Mouse (Mus musculus) heart, embryonic 12.5 days (tissue): Measurements from ENCODE around the gene Dock2. TPM values are rescaled to one million over a fixed set of nuclear protein-coding genes. Genes with fewer than 3 reads are reported as not detected.

Experiments
- ATAC-seq: fragments of 200-750 bp; cut with Nextera tagmentation; 2 replicates; pipeline ENCODE4 v1.8.0; 2017; ENCODE audit warnings: moderate TSS enrichment, moderate library complexity; ENCODE audit not compliant: insufficient number of reproducible peaks, low FRiP score
- H3K27ac ChIP-seq: fragments of 300-500 bp; sonication (generic); 2 replicates; pipeline ENCODE4 v1.5.1; 2016; ENCODE audit warnings: mild to moderate bottlenecking, moderate library complexity; ENCODE audit not compliant: poor library complexity, severe bottlenecking
- H3K27me3 ChIP-seq: fragments of 300-500 bp; sonication (generic); replicated peaks from 2 replicates; pipeline ENCODE4 v1.6.1; 2016; ENCODE audit warnings: mild to moderate bottlenecking, moderate library complexity
- H3K36me3 ChIP-seq: fragments of 300-500 bp; sonication (generic); 2 replicates; pipeline ENCODE4 v1.6.1; 2016; ENCODE audit warnings: mild to moderate bottlenecking, moderate library complexity
- H3K4me1 ChIP-seq: fragments of 300-500 bp; sonication (generic); replicated peaks from 2 replicates; pipeline ENCODE4 v1.6.1; 2016; ENCODE audit warnings: mild to moderate bottlenecking
- H3K4me2 ChIP-seq: fragments of 300-500 bp; sonication (generic); 2 replicates; pipeline ENCODE4 v1.6.1; 2016; ENCODE audit warnings: mild to moderate bottlenecking, moderate library complexity
- H3K4me3 ChIP-seq: fragments of 300-500 bp; sonication (generic); 2 replicates; pipeline ENCODE4 v1.5.1; 2016; ENCODE audit warnings: mild to moderate bottlenecking
- H3K9ac ChIP-seq: fragments of 300-500 bp; sonication (generic); 2 replicates; pipeline ENCODE4 v1.6.1; 2016; ENCODE audit warnings: mild to moderate bottlenecking, moderate library complexity
- H3K9me3 ChIP-seq: fragments of 300-500 bp; sonication (generic); replicated peaks from 2 replicates; pipeline ENCODE4 v1.6.1; 2016; ENCODE audit warnings: mild to moderate bottlenecking, moderate library complexity
- WGBS: fragments of 180-500 bp; shearing (Covaris S2); methylation state at CpG from one replicate; pipeline ENCODE4 v1.1.7; 2016; 5-methylcytosine and 5-hydroxymethylcytosine counted together
- polyA plus RNA-seq: library from polyadenylated mRNA; unstranded; fragments of >200 nt; fragmentation: Nextera tagmentation; extraction: Ambion mirVana; gene quantifications from 2 replicates; pipeline ENCODE4 v1.2.1, GENCODE M21; 2016

The Dock2 gene
- polyA plus RNA-seq, 1 experiment from 2014 or later = 0.42 TPM

GRCm38 (mm10) chr11:34489548-34489947 is 294.1 kb downstream of the Dock2 start:
- no peaks in the 10 kb centered on the region for H3K27me3 ChIP-seq
- peaks cover 9% of the 10 kb centered on the region; the same call in 1 of the 2 replicates for H3K4me1 ChIP-seq
- H3K27ac ChIP-seq = no peak overlapping the region
- no peak overlapping the region for H3K9ac ChIP-seq
- no peak overlapping the region for H3K4me2 ChIP-seq
- no peak for ATAC-seq
- peaks cover 6% of the 10 kb centered on the region for H3K9me3 ChIP-seq
- WGBS = 77% methylated on average over 6 of the region's 6 CpGs
- no peak overlapping the region for H3K4me3 ChIP-seq
- no peaks in the 10 kb centered on the region for H3K36me3 ChIP-seq

GRCm38 (mm10) chr11:34479301-34479700 is 304.4 kb downstream of the Dock2 start:
- no peak overlapping the region for H3K4me2 ChIP-seq
- no peak overlapping the region for H3K27ac ChIP-seq
- 71% methylated on average over 5 of the region's 5 CpGs for WGBS

GRCm38 (mm10) chr11:34469792-34470191 is 313.9 kb downstream of the Dock2 start:
- Histone ChIP-seq H3K36me3 (no peaks in the 10 kb centered on the region), H3K27ac (no peak overlapping the region), H3K27me3 (no peaks in the 10 kb centered on the region), H3K4me1 (no peaks in the 10 kb centered on the region), H3K9me3 (no peaks in the 10 kb centered on the region), H3K4me3 (no peak overlapping the region), H3K9ac (no peak overlapping the region), H3K4me2 (no peak overlapping the region)
- ATAC-seq = no peak
- 71% methylated on average over 2 of the region's 2 CpGs for WGBS

More at GRCm38 (mm10) chr11:34479301-34479700, 304.4 kb downstream of the Dock2 start:
- no peak for ATAC-seq
- Histone ChIP-seq H3K9me3 (no peaks in the 10 kb centered on the region), H3K27me3 (no peaks in the 10 kb centered on the region), H3K36me3 (no peaks in the 10 kb centered on the region), H3K9ac (no peak overlapping the region), H3K4me1 (peaks cover 11% of the 10 kb centered on the region), H3K4me3 (no peak overlapping the region)

- no peak overlapping the region for H3K9ac ChIP-seq
- ATAC-seq = no peak
- H3K9me3 ChIP-seq = no peaks in the 10 kb centered on the region
- H3K4me1 ChIP-seq = no peaks in the 10 kb centered on the region
- no peak overlapping the region for H3K4me2 ChIP-seq
- H3K36me3 ChIP-seq = no peaks in the 10 kb centered on the region
- WGBS = 61% methylated on average over 3 of the region's 3 CpGs
- H3K4me3 ChIP-seq = no peak overlapping the region
- no peaks in the 10 kb centered on the region for H3K27me3 ChIP-seq
- H3K27ac ChIP-seq = no peak overlapping the region
These were observed 315.1 kb downstream of the Dock2 start for GRCm38 (mm10) chr11:34468571-34468970.

GRCm38 (mm10) chr11:34467056-34467455 is 316.6 kb downstream of the Dock2 start:
- no peak for ATAC-seq
- Histone ChIP-seq H3K4me1 (no peaks in the 10 kb centered on the region), H3K4me3 (no peak overlapping the region), H3K4me2 (no peak overlapping the region), H3K27me3 (no peaks in the 10 kb centered on the region), H3K27ac (no peak overlapping the region), H3K36me3 (no peaks in the 10 kb centered on the region), H3K9ac (no peak overlapping the region), H3K9me3 (no peaks in the 10 kb centered on the region)
- WGBS = 45% methylated on average over 1 of the region's 1 CpGs

GRCm38 (mm10) chr11:34449944-34450343 is 333.7 kb downstream of the Dock2 start:
- Histone ChIP-seq H3K9ac (no peak overlapping the region), H3K4me2 (no peak overlapping the region), H3K4me3 (no peak overlapping the region), H3K9me3 (no peaks in the 10 kb centered on the region), H3K36me3 (no peaks in the 10 kb centered on the region), H3K27me3 (no peaks in the 10 kb centered on the region), H3K27ac (no peak overlapping the region), H3K4me1 (no peaks in the 10 kb centered on the region)
- no peak for ATAC-seq
- 85% methylated on average over 4 of the region's 4 CpGs for WGBS

- Histone ChIP-seq H3K27ac (no peak overlapping the region), H3K27me3 (no peaks in the 10 kb centered on the region), H3K4me2 (no peak overlapping the region), H3K36me3 (no peaks in the 10 kb centered on the region), H3K9me3 (no peaks in the 10 kb centered on the region), H3K4me1 (no peaks in the 10 kb centered on the region), H3K4me3 (no peak overlapping the region), H3K9ac (no peak overlapping the region)
- 44% methylated on average over 4 of the region's 4 CpGs for WGBS
- ATAC-seq = no peak
These were observed 335.8 kb downstream of the Dock2 start for GRCm38 (mm10) chr11:34447891-34448290.

GRCm38 (mm10) chr11:34438429-34438828 is 345.3 kb downstream of the Dock2 start:
- ATAC-seq = no peak
- Histone ChIP-seq H3K4me3 (no peak overlapping the region), H3K9me3 (no peaks in the 10 kb centered on the region), H3K27me3 (no peaks in the 10 kb centered on the region), H3K9ac (no peak overlapping the region), H3K27ac (no peak overlapping the region), H3K4me2 (no peak overlapping the region), H3K4me1 (no peaks in the 10 kb centered on the region), H3K36me3 (no peaks in the 10 kb centered on the region)
- WGBS = 58% methylated on average over 2 of the region's 2 CpGs

GRCm38 (mm10) chr11:34437446-34437845 is 346.2 kb downstream of the Dock2 start:
- Histone ChIP-seq H3K4me1 (no peaks in the 10 kb centered on the region), H3K27me3 (no peaks in the 10 kb centered on the region), H3K9me3 (no peaks in the 10 kb centered on the region), H3K4me3 (no peak overlapping the region), H3K27ac (no peak overlapping the region), H3K9ac (no peak overlapping the region), H3K4me2 (no peak overlapping the region), H3K36me3 (no peaks in the 10 kb centered on the region)
- ATAC-seq = no peak
- WGBS = 71% methylated on average over 1 of the region's 1 CpGs

- no peak for ATAC-seq
- H3K27ac ChIP-seq = no peak overlapping the region
- H3K4me1 ChIP-seq = no peaks in the 10 kb centered on the region
- H3K9me3 ChIP-seq = no peaks in the 10 kb centered on the region
- H3K9ac ChIP-seq = no peak overlapping the region
- no peak overlapping the region for H3K4me2 ChIP-seq
- H3K27me3 ChIP-seq = no peaks in the 10 kb centered on the region
- H3K36me3 ChIP-seq = no peaks in the 10 kb centered on the region
- no peak overlapping the region for H3K4me3 ChIP-seq
- WGBS = 75% methylated on average over 2 of the region's 2 CpGs
These were observed 351.7 kb downstream of the Dock2 start for GRCm38 (mm10) chr11:34431978-34432377.

GRCm38 (mm10) chr11:34431371-34431770 is 352.3 kb downstream of the Dock2 start:
- Histone ChIP-seq H3K36me3 (no peaks in the 10 kb centered on the region), H3K27me3 (no peaks in the 10 kb centered on the region), H3K9me3 (no peaks in the 10 kb centered on the region), H3K4me2 (no peak overlapping the region), H3K4me3 (no peak overlapping the region), H3K27ac (no peak overlapping the region), H3K4me1 (no peaks in the 10 kb centered on the region), H3K9ac (no peak overlapping the region)
- 41% methylated on average over 5 of the region's 5 CpGs for WGBS
- no peak for ATAC-seq

GRCm38 (mm10) chr11:34430940-34431339 is 352.8 kb downstream of the Dock2 start:
- no peak for ATAC-seq
- Histone ChIP-seq H3K27ac (no peak overlapping the region), H3K4me2 (no peak overlapping the region), H3K9ac (no peak overlapping the region), H3K9me3 (no peaks in the 10 kb centered on the region), H3K4me1 (no peaks in the 10 kb centered on the region), H3K4me3 (no peak overlapping the region), H3K36me3 (no peaks in the 10 kb centered on the region), H3K27me3 (no peaks in the 10 kb centered on the region)
- WGBS = 57% methylated on average over 4 of the region's 4 CpGs
